Mouse (Mus musculus) E14TG2a.4 (cell line): ENCODE results near the gene Rps6ka5.

ENCODE experiments used
- CTCF ChIP-seq: conservative IDR thresholded peaks from 2 replicates; pipeline ENCODE4 v1.5.1; 2014; ENCODE audit warnings: low read length
- POU5F1 ChIP-seq: IDR thresholded peaks from 2 replicates; pipeline ENCODE4 v1.6.1; 2014; ENCODE audit warnings: low read length, borderline replicate concordance

- no peak for TF ChIP-seq CTCF
- no peak for TF ChIP-seq POU5F1
Observed at GRCm38 (mm10) chr12:100655972-100656371, 70.8 kb downstream of the Rps6ka5 start.
